Mouse (Mus musculus): ENCODE data around the gene Tmem33. TPM values are rescaled to one million over a fixed set of nuclear protein-coding genes. Genes with fewer than 3 reads are reported as not detected.

Tmem33 gene
- total and polyA plus RNA-seq, 3 experiments = 70.4 to 147 (median 134) TPM

DNA sequence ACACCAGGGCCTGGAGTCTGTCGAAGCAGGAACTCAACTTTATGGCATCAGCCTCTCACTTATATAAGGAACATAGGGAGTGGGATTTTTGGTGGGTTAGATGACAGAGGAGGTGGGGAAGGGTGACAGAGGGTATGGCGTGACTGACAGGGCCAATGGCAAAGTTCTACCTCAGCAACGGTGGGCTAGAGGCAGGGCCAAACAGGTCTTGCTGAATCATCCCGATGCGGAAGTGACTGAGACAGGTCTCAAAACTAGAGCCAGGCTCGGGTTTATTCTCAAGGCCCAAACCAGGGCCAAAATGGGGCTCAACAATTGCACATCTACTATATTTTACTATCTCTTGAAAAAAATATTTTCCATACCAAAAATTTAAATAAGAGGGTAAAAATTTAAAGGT, 80.4 kb downstream of the Tmem33 start:
- Histone ChIP-seq H3K4me3 (replicated peaks in 1 of 3; ENCODE audit: low read depth in 2 of 3, low read length in 2 of 3, poor library complexity in 1 of 3) (no peak overlapping the region), H3K4me2 (ENCODE audit: insufficient read depth, low read depth, poor library complexity, severe bottlenecking) (no peak overlapping the region), H3K9ac (ENCODE audit: insufficient read depth, low read depth) (no peak overlapping the region), H3K4me1 (ENCODE audit: control insufficient read depth in 1 of 2, insufficient read depth in 2 of 2) (no peaks in the 10 kb centered on the region), H3K79me2 (replicated peaks; ENCODE audit: control insufficient read depth, extremely low read depth, insufficient read depth, poor library complexity, severe bottlenecking) (no peaks in the 10 kb centered on the region), H3K27me3 (replicated peaks) (no peaks in the 10 kb centered on the region), H3K36me3 (replicated peaks in 1 of 2; ENCODE audit: control insufficient read depth in 1 of 2, insufficient read depth in 1 of 2, low read length in 1 of 2) (peaks cover 18 to 56% of the 10 kb centered on the region in 2 experiments), H3K9me3 (replicated peaks; ENCODE audit: low read length) (no peaks in the 10 kb centered on the region), H3K27ac (ENCODE audit: insufficient read depth, low read depth) (no peak overlapping the region)
- dilution Hi-C loops (cut with MboI; ENCODE audit: extremely low pct_ligation_motif_present, extremely low pct_unique_long_range_greater_than_20kb, low sequenced_read_pairs) (no loop called here), in situ Hi-C loops (cut with MboI; ENCODE audit: low pct_ligation_motif_present, low pct_unique_long_range_greater_than_20kb, low sequenced_read_pairs) (no loop called here)
- DNase-seq (ENCODE audit: extremely low read depth) = no peak
- TF ChIP-seq NRF1 (IDR thresholded peaks at IDR 0.05; ENCODE audit: low read depth, low read length) = no peak
- TF ChIP-seq MEF2A (IDR thresholded peaks at IDR 0.05; ENCODE audit: borderline replicate concordance, low read depth, low read length) = no peak
- TF ChIP-seq ETS1 (conservative IDR thresholded peaks at IDR 0.05; ENCODE audit: low read depth, low read length) = no peak
- no peak for TF ChIP-seq PAX5 (IDR thresholded peaks at IDR 0.05; ENCODE audit: low read length)
- TF ChIP-seq USF2 (conservative IDR thresholded peaks at IDR 0.05; ENCODE audit: low read depth, low read length) = no peak
- TF ChIP-seq RAD21 (IDR thresholded peaks at IDR 0.05; ENCODE audit: low read depth, low read length) = no peak

Other genes with a start within 250 kb of the Tmem33 start
- gene Phox2b, start 161.3 kb upstream of the Tmem33 start, total RNA-seq (2012; rRNA removed) = not detected in 2 replicates
- not detected in 2 replicates for gene Phox2b, start 161.3 kb upstream of the Tmem33 start, total RNA-seq (2014; rRNA removed)
- gene Phox2b, start 161.3 kb upstream of the Tmem33 start, polyA plus RNA-seq (2012; ENCODE audit: insufficient read length, low read depth) = not detected in 2 replicates
- 15.0 and 19.6 TPM in 2 replicates for gene Slc30a9, start 46.4 kb downstream of the Tmem33 start, total RNA-seq (2012; rRNA removed)
- 41.2 and 42.6 TPM in 2 replicates for gene Slc30a9, start 46.4 kb downstream of the Tmem33 start, total RNA-seq (2014; rRNA removed)
- gene Slc30a9, start 46.4 kb downstream of the Tmem33 start, polyA plus RNA-seq (2012; ENCODE audit: insufficient read length, low read depth) = 35.6 TPM in 2 replicates
- gene Bend4, start 167.7 kb downstream of the Tmem33 start, total RNA-seq (2012; rRNA removed) = 0.04 TPM in 1 of 2 replicates, not detected in the other
- gene Bend4, start 167.7 kb downstream of the Tmem33 start, total RNA-seq (2014; rRNA removed) = not detected in 2 replicates
- gene Bend4, start 167.7 kb downstream of the Tmem33 start, polyA plus RNA-seq (2012; ENCODE audit: insufficient read length, low read depth) = 0.06 and 0.08 TPM in 2 replicates

All from CH12.LX (cell line).